Mouse (Mus musculus) ovary, adult 18-20 months (tissue): ENCODE measurements at regions not wholly inside any gene's neighbourhood (a gene's known extent, or its start where the extent isn't known, plus 50 kb on each side); places are given as distances from the start of the nearest gene placed in this dataset.

ENCODE experiments used
- DNase-seq: peaks from one replicate; pipeline ENCODE4 v3.0.0; 2022; ENCODE audit warnings: low spot score, mixed read lengths

GRCm38 (mm10) chr4:88941955-88942354, 62.0 kb upstream of the Ifne start:
- no peak for DNase-seq

- no peak for DNase-seq
Measured at GRCm38 (mm10) chr4:88940670-88941069, 60.7 kb upstream of the Ifne start.

GRCm38 (mm10) chr4:88939397-88939796, 59.4 kb upstream of the Ifne start:
- DNase-seq: no peak

- no peak for DNase-seq
Measured at GRCm38 (mm10) chr4:88938712-88939032, 58.7 kb upstream of the Ifne start.

- peak; percentile 5 for DNase-seq
Measured at GRCm38 (mm10) chr4:88937866-88938711, 58.1 kb upstream of the Ifne start.

GRCm38 (mm10) chr4:88936976-88937375, 57.0 kb upstream of the Ifne start:
- DNase-seq: no peak

- DNase-seq: no peak
Measured at GRCm38 (mm10) chr4:88935901-88936300, 55.9 kb upstream of the Ifne start.

GRCm38 (mm10) chr4:88935316-88935715, 55.3 kb upstream of the Ifne start:
- DNase-seq: no peak

- DNase-seq: no peak
Measured at GRCm38 (mm10) chr4:88934266-88935025, 54.4 kb upstream of the Ifne start.

- DNase-seq: no peak
Measured at GRCm38 (mm10) chr4:88931217-88931616, 51.2 kb upstream of the Ifne start.
